Mouse (Mus musculus) E14TG2a.4 (cell line): ENCODE data around the gene Dusp3.

Source experiments
- H3K27me3 ChIP-seq: 2 replicates; pipeline ENCODE4 v1.6.1; 2014; ENCODE audit warnings: low read length, control low read depth; ENCODE audit not compliant: insufficient read depth
- H3K36me3 ChIP-seq: 2 replicates; pipeline ENCODE4 v1.6.1; 2014; ENCODE audit warnings: low read length, control low read depth; ENCODE audit not compliant: insufficient read depth
- H3K4me1 ChIP-seq: replicated peaks from 2 replicates; pipeline ENCODE4 v1.6.1; 2014; ENCODE audit warnings: low read depth, low read length, control low read depth
- H3K4me3 ChIP-seq: replicated peaks from 2 replicates; pipeline ENCODE4 v1.5.1; 2014; ENCODE audit warnings: mild to moderate bottlenecking, low read length
- H3K9me3 ChIP-seq: 2 replicates; pipeline ENCODE4 v1.6.1; 2014; ENCODE audit warnings: low read length, control low read depth
- CTCF ChIP-seq: conservative IDR thresholded peaks from 2 replicates; pipeline ENCODE4 v1.5.1; 2014; ENCODE audit warnings: low read length
- NANOG ChIP-seq: IDR thresholded peaks from 2 replicates; pipeline ENCODE4 v1.6.1; 2014; ENCODE audit warnings: borderline replicate concordance, low read length, mixed read lengths
- POU5F1 ChIP-seq: IDR thresholded peaks from 2 replicates; pipeline ENCODE4 v1.6.1; 2014; ENCODE audit warnings: low read length, borderline replicate concordance

The Dusp3 gene

DNA sequence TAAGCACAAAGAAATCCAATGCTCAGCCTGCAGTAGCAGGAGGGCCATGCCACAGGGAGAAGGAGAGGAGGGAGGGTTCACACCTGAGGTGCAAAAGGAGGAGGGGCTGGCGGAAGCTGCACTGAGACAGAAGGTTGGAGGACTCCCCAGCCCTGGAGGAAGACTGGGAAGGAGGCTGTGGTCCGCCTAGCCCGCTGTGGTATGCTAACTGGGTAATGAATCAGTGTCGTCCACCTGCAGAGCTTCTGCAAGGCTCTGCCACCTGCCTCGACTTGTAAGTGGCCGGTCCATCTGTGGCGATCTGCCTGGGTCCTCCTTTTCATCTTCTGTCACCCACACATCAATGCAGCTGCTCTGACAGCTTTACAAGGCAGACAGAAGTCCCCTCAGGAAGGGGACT lies 18.5 kb downstream of the Dusp3 start:
- Histone ChIP-seq H3K9me3 (no peaks in the 10 kb centered on the region), H3K4me1 (peaks cover 48% of the 10 kb centered on the region), H3K36me3 (peaks cover 9% of the 10 kb centered on the region), H3K4me3 (peak overlapping the region; percentile 11), H3K27me3 (peaks cover 44% of the 10 kb centered on the region)
- TF ChIP-seq POU5F1 (no peak), NANOG (no peak), CTCF (no peak)

DNA sequence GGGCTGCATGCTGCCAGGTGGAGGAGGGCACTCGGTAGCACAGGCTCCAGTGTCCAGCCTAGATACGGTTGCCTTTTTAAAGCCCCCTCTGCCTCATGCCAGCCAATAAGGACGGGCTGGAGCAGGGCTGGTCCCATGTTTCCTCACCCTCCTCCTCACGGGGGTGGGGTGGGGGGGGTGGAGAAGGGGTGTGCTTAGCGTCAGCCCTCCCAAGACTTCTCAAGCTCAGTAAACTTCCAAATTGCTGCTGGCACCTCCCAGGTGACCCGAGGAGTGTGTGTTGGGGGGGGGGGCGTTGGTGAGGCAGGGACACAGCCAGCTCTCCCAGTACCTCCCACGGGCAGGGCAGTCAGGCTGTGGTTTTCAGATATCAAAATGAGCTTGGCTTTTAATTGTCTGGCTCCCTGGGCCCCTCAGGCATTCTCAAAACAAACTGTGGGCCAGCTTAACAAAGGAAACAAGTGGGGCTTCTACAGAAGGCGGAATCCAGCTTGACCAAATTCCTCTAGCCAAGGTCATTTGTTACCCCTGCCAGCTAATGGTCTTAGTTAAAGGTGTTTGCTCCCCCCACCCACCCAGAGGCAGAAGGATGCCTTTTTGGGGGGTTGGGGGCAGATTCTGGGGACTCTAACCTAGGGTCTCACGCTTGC lies 19.7 kb downstream of the Dusp3 start, which contains the start of gene Sost:
TSS of gene Sost (minus strand) at position 51 of the 650 bp plus-strand sequence.
- peaks cover 53% of the 10 kb centered on the region for H3K4me1 ChIP-seq
- peaks cover 56% of the 10 kb centered on the region for H3K27me3 ChIP-seq
- TF ChIP-seq CTCF: no peak
- TF ChIP-seq POU5F1: no peak
- peaks cover 3% of the 10 kb centered on the region for H3K36me3 ChIP-seq
- no peak within 1 kb of the TSS for H3K4me3 ChIP-seq
- no peaks in the 10 kb centered on the region for H3K9me3 ChIP-seq

DNA sequence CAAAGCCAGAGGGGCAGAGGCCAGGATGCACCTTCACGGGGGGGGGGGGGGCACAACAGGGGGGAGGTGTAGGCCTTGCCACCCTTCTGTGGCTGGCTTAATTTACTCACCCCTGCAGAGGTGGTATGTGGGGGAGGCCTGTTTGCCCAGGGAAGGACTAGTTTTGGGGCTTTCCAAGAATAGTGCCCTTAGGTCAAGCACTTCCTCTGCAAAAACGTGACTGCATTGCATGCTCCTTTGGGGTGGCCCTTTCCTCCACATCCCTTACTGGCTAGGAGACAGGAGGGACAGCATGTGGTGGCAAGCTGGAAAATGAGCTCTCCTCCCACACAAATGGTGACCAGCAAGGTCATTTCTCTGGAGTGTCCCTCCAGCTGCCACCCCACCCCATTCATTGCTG lies 21.3 kb downstream of the Dusp3 start:
- Histone ChIP-seq H3K36me3 (no peaks in the 10 kb centered on the region), H3K9me3 (no peaks in the 10 kb centered on the region), H3K27me3 (peaks cover 71% of the 10 kb centered on the region), H3K4me1 (peaks cover 53% of the 10 kb centered on the region), H3K4me3 (no peak overlapping the region)
- no peak for TF ChIP-seq POU5F1
- TF ChIP-seq CTCF: no peak
- no peak for TF ChIP-seq NANOG

DNA sequence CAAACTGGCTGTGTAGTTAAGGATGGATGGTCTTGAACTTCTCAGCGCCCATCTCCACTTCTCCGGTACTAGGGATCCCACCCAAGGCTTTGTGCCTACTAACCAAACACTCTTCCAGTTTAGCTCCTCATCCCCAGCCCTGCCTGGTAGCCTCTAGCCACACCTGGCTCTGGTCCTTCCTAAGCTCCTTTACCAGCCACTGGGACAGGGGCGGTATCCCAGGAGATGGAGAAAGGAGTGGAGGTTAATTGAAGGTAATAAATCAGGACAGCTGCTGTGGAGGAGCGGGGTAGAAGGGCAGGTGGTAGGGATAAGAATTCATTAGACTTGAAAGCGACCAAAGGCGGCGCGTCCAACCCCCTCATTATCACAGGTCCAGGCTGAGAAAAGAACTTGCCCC lies 22.2 kb downstream of the Dusp3 start:
- Histone ChIP-seq H3K36me3 (no peaks in the 10 kb centered on the region), H3K27me3 (peaks cover 79% of the 10 kb centered on the region), H3K4me1 (peaks cover 53% of the 10 kb centered on the region), H3K9me3 (no peaks in the 10 kb centered on the region), H3K4me3 (peak overlapping the region; percentile 79)
- TF ChIP-seq NANOG: no peak

DNA sequence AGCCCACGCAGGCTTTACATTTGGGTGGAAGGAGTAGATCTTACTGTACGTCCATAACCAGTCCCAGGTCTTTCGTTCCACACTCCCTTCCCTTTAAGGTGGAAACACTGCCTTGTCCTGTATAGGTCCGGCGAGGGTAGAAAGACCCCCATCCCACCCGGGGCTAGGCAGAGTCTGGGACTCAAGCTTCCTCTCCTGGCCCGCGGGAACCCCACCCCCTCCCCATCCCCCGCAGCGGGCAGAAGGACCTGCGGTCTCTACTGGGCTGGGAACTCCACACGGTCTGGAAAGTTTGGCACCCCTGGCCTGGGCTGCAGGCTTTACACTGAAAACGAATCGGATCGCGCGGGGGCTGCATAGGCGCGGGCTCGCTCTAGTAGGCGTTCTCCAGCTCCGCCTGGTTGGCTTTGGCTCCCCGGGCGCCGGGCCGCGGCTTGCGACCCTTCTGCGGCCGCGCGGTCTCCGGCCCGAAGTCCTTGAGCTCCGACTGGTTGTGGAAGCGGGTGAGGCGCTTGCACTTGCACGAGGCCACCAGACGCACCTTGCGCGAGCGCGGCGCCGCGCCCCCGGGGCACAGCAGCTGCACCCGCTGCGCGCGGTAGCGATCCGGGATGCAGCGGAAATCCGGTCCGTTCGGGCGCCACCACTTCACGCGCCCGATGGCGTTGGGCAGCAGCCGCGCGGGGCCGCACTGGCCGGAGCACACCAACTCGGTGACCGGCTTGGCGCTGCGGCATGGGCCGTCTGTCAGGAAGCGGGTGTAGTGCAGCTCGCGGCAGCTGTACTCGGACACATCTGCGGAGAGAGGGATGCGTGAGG lies 23.1 kb downstream of the Dusp3 start:
- H3K9me3 ChIP-seq: no peaks in the 10 kb centered on the region
- peaks cover 86% of the 10 kb centered on the region for H3K27me3 ChIP-seq
- H3K36me3 ChIP-seq: no peaks in the 10 kb centered on the region
- H3K4me1 ChIP-seq: peaks cover 54% of the 10 kb centered on the region
- TF ChIP-seq CTCF: no peak
- no peak for TF ChIP-seq POU5F1
- TF ChIP-seq NANOG: no peak
- H3K4me3 ChIP-seq: peak overlapping the region; percentile 79

DNA sequence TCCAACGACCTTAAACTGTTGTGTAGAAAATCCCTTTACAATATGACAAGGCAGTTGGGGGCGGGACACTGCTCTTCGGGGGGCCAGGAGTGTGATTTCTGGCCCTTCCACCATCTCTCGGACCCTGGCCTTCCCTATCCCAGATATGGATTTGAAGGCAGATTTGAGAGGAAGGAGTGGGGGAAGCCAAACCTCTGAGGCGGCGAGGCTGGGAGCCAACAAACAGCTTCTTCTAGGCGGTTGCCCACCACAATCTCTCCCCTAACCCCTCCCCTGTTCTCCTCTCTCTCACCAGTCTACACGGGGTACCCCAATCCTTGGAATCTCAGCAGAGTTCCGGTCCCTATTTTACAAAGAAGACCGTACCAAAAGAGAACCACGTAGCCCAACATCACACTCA lies 23.8 kb downstream of the Dusp3 start:
- Histone ChIP-seq H3K9me3 (no peaks in the 10 kb centered on the region), H3K4me3 (peak overlapping the region; percentile 79), H3K27me3 (peaks cover 92% of the 10 kb centered on the region), H3K36me3 (no peaks in the 10 kb centered on the region), H3K4me1 (peaks cover 51% of the 10 kb centered on the region)
- TF ChIP-seq NANOG: no peak

DNA sequence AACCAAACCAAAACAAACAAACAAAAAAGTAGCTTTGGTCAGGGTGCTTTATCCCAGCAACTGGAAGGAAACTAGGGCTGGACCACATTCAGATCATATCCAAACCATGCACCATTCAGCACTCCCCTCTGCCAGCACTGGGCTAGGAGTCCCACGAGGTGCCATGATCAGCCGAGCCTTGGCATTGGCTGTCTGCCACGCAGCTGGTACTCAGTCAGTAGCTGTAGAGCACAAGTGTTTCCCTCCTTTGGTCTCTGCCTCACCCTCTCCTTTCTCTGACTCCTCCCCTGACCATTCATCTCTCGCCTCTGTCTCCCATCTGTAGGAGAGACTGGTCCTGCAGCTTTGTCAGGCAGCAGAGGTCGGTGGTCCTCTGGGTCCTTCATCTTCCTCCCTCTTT lies 29.3 kb downstream of the Dusp3 start:
- TF ChIP-seq POU5F1: no peak
- TF ChIP-seq NANOG: no peak
- TF ChIP-seq CTCF: no peak
- H3K4me1 ChIP-seq: peaks cover 15% of the 10 kb centered on the region
- no peak overlapping the region for H3K4me3 ChIP-seq
- peaks cover 61% of the 10 kb centered on the region for H3K27me3 ChIP-seq
- H3K9me3 ChIP-seq: no peaks in the 10 kb centered on the region
- H3K36me3 ChIP-seq: no peaks in the 10 kb centered on the region

DNA sequence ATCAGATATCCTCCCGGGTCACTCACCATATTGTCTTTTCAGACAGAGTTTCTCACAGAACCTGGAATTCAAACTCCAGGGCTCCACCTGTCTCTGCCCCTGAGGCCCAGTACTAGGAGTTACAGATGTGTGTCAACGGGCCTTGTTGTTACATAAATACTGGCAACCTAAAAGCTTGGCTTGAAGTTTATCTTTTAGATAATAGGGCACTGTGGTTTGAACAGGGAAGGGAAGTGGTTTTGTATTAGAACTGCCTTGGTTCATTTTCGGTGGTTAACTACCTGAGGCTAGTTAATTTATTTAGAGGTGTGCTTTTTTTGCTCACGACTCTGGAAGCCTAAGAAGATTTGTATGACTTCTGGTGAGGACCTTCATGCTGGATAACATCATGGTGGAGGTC lies 33.4 kb downstream of the Dusp3 start:
- H3K9me3 ChIP-seq: no peaks in the 10 kb centered on the region
- H3K36me3 ChIP-seq: no peaks in the 10 kb centered on the region
- no peak overlapping the region for H3K4me3 ChIP-seq
- H3K27me3 ChIP-seq: peaks cover 27% of the 10 kb centered on the region
- peaks cover 26% of the 10 kb centered on the region for H3K4me1 ChIP-seq
- no peak for TF ChIP-seq NANOG
- no peak for TF ChIP-seq POU5F1
- TF ChIP-seq CTCF: no peak
